Mouse (Mus musculus) lung, adult 2 months (tissue): ENCODE data around the gene Pigs. TPM values are rescaled to one million over a fixed set of nuclear protein-coding genes. Genes with fewer than 3 reads are reported as not detected.

Experiments
- DNase-seq: peaks from one replicate; pipeline ENCODE4 v3.0.0; 2022
- H3K4me1 ChIP-seq: fragments of 200-500 bp; 2 replicates; pipeline ENCODE4 v1.6.1; 2011; ENCODE audit warnings: low read length; ENCODE audit not compliant: control insufficient read depth, insufficient read depth
- H3K4me3 ChIP-seq: fragments of 200-500 bp; replicated peaks from 2 replicates; pipeline ENCODE3; 2011; ENCODE audit warnings: low read depth, mild to moderate bottlenecking, control low read depth, low read length; ENCODE audit errors: extremely low read depth
- CTCF ChIP-seq: fragments of 200-500 bp; IDR thresholded peaks from 2 replicates; pipeline ENCODE4 v1.5.1; 2011; ENCODE audit warnings: mild to moderate bottlenecking, low read length, control low read depth; ENCODE audit not compliant: insufficient read depth
- POLR2A ChIP-seq: fragments of 200-500 bp; IDR thresholded peaks from 2 replicates; pipeline ENCODE4 v1.6.1; 2011; ENCODE audit warnings: low read depth, mild to moderate bottlenecking, control low read depth, low read length, borderline replicate concordance; ENCODE audit errors: extremely low read depth
- WGBS: fragments of 180-500 bp; shearing (Covaris S2); methylation state at CpG from one replicate; pipeline ENCODE4 v1.1.7; 2018; 5-methylcytosine and 5-hydroxymethylcytosine counted together
- polyA plus RNA-seq: library from polyadenylated mRNA; depleted of rRNA; stranded (reverse); fragments of >200 nt; gene quantifications from 2 replicates; pipeline ENCODE4 v1.2.3, GENCODE M21; 2012

The Pigs gene
- polyA plus RNA-seq, 1 experiment = 68.4 TPM

- WGBS = 76% methylated on average over 6 of the region's 6 CpGs
- TF ChIP-seq POLR2A = no peak
- TF ChIP-seq CTCF = no peak
- H3K4me3 ChIP-seq = no peak overlapping the region
- DNase-seq = no peak
- H3K4me1 ChIP-seq = peaks cover 9% of the 10 kb centered on the region
These were observed 18.3 kb downstream of the Pigs start for GRCm38 (mm10) chr11:78346326-78347069.

- 91% methylated on average over 10 of the region's 10 CpGs for WGBS
- DNase-seq = peak; percentile 70
- TF ChIP-seq POLR2A (no peak), CTCF (peak; percentile 83)
- Histone ChIP-seq H3K4me3 (no peak overlapping the region), H3K4me1 (peaks cover 9% of the 10 kb centered on the region)
These were observed 19.0 kb downstream of the Pigs start for GRCm38 (mm10) chr11:78347070-78347754.

- no peak for DNase-seq
- 62% methylated on average over 9 of the region's 9 CpGs for WGBS
- Histone ChIP-seq H3K4me3 (no peak overlapping the region), H3K4me1 (peaks cover 9% of the 10 kb centered on the region)
- no peak for TF ChIP-seq POLR2A
- no peak for TF ChIP-seq CTCF
These were observed 19.7 kb downstream of the Pigs start for GRCm38 (mm10) chr11:78347908-78348307.

GRCm38 (mm10) chr11:78348474-78348873, 20.3 kb downstream of the Pigs start:
- TF ChIP-seq POLR2A (no peak), CTCF (no peak)

GRCm38 (mm10) chr11:78349441-78350358, 21.5 kb downstream of the Pigs start:
- WGBS = 70% methylated on average over 4 of the region's 4 CpGs
- TF ChIP-seq POLR2A (no peak), CTCF (no peak)
- no peak for DNase-seq

More at GRCm38 (mm10) chr11:78348474-78348873, 20.3 kb downstream of the Pigs start:
- no peak overlapping the region for H3K4me3 ChIP-seq
- peaks cover 9% of the 10 kb centered on the region for H3K4me1 ChIP-seq
- WGBS = 61% methylated on average over 7 of the region's 7 CpGs
- no peak for DNase-seq

GRCm38 (mm10) chr11:78353081-78353480, 24.9 kb downstream of the Pigs start:
- WGBS = 58% methylated on average over 1 of the region's 1 CpGs

More at GRCm38 (mm10) chr11:78349441-78350358, 21.5 kb downstream of the Pigs start:
- Histone ChIP-seq H3K4me1 (peaks cover 5% of the 10 kb centered on the region; the same call in 1 of the 2 replicates), H3K4me3 (no peak overlapping the region)

GRCm38 (mm10) chr11:78354905-78355304, 26.7 kb downstream of the Pigs start:
- no peak overlapping the region for H3K4me3 ChIP-seq
- TF ChIP-seq POLR2A (no peak), CTCF (no peak)
- 90% methylated on average over 6 of the region's 6 CpGs for WGBS
- DNase-seq = no peak
- H3K4me1 ChIP-seq = no peaks in the 10 kb centered on the region

More at GRCm38 (mm10) chr11:78353081-78353480, 24.9 kb downstream of the Pigs start:
- Histone ChIP-seq H3K4me3 (no peak overlapping the region), H3K4me1 (no peaks in the 10 kb centered on the region)
- DNase-seq = no peak
- TF ChIP-seq CTCF (no peak), POLR2A (no peak)

GRCm38 (mm10) chr11:78355471-78356238, 27.4 kb downstream of the Pigs start:
- peaks cover 2% of the 10 kb centered on the region; the same call in 1 of the 2 replicates for H3K4me1 ChIP-seq
- 38% methylated on average over 4 of the region's 4 CpGs for WGBS
- H3K4me3 ChIP-seq = no peak overlapping the region
- peak; percentile 79 for TF ChIP-seq CTCF
- TF ChIP-seq POLR2A = no peak
- peak; percentile 66 for DNase-seq

GRCm38 (mm10) chr11:78358330-78359007, 30.3 kb downstream of the Pigs start:
- WGBS = 28% methylated on average over 22 of the region's 22 CpGs
- DNase-seq = no peak
- peaks cover 2% of the 10 kb centered on the region; the same call in 1 of the 2 replicates for H3K4me1 ChIP-seq
- TF ChIP-seq POLR2A (no peak), CTCF (peak; percentile 71)
- H3K4me3 ChIP-seq = no peak overlapping the region
